Mouse (Mus musculus): Measurements from ENCODE around the gene Uts2r. TPM values are rescaled to one million over a fixed set of nuclear protein-coding genes. Genes with fewer than 3 reads are reported as not detected.

Gene Uts2r
- polyA plus RNA-seq, 1 experiment from 2014 or later: not detected

Other genes with a start within 250 kb of the Uts2r start
- gene Ccdc57, start 227.4 kb upstream of the Uts2r start, polyA plus RNA-seq (2014; fragmentation: Nextera tagmentation; extraction: Ambion mirVana): 4.3 and 4.5 TPM in 2 replicates
- gene Slc16a3, start 211.8 kb upstream of the Uts2r start, polyA plus RNA-seq (2014; fragmentation: Nextera tagmentation; extraction: Ambion mirVana): 24.1 and 30.4 TPM in 2 replicates
- gene Csnk1d, start 168.9 kb upstream of the Uts2r start, polyA plus RNA-seq (2014; fragmentation: Nextera tagmentation; extraction: Ambion mirVana): 60.9 and 71.3 TPM in 2 replicates
- gene Cd7, start 120.9 kb upstream of the Uts2r start, polyA plus RNA-seq (2014; fragmentation: Nextera tagmentation; extraction: Ambion mirVana): not detected in 2 replicates
- not detected in 2 replicates for gene Sectm1b, start 96.7 kb upstream of the Uts2r start, polyA plus RNA-seq (2014; fragmentation: Nextera tagmentation; extraction: Ambion mirVana)
- gene Sectm1a, start 79.1 kb upstream of the Uts2r start, polyA plus RNA-seq (2014; fragmentation: Nextera tagmentation; extraction: Ambion mirVana): not detected in 2 replicates
- gene Tex19.2, start 41.6 kb upstream of the Uts2r start, polyA plus RNA-seq (2014; fragmentation: Nextera tagmentation; extraction: Ambion mirVana): not detected in 2 replicates
- 0.08 TPM in 1 of 2 replicates, not detected in the other for gene Tex19.1, start 14.1 kb upstream of the Uts2r start, polyA plus RNA-seq (2014; fragmentation: Nextera tagmentation; extraction: Ambion mirVana)
- 5.7 and 6.3 TPM in 2 replicates for gene Hexdc, start 44.2 kb downstream of the Uts2r start, polyA plus RNA-seq (2014; fragmentation: Nextera tagmentation; extraction: Ambion mirVana)
- 16.5 and 21.5 TPM in 2 replicates for gene Ogfod3, start 44.4 kb downstream of the Uts2r start, polyA plus RNA-seq (2014; fragmentation: Nextera tagmentation; extraction: Ambion mirVana)
- 39.6 and 42.5 TPM in 2 replicates for gene Cybc1, start 69.1 kb downstream of the Uts2r start, polyA plus RNA-seq (2014; fragmentation: Nextera tagmentation; extraction: Ambion mirVana)
- gene Narf, start 77.0 kb downstream of the Uts2r start, polyA plus RNA-seq (2014; fragmentation: Nextera tagmentation; extraction: Ambion mirVana): 65.5 and 72.7 TPM in 2 replicates
- 12.8 and 13.7 TPM in 2 replicates for gene Foxk2, start 99.7 kb downstream of the Uts2r start, polyA plus RNA-seq (2014; fragmentation: Nextera tagmentation; extraction: Ambion mirVana)
- 94.4 and 99.2 TPM in 2 replicates for gene Wdr45b, start 194.2 kb downstream of the Uts2r start, polyA plus RNA-seq (2014; fragmentation: Nextera tagmentation; extraction: Ambion mirVana)
- 3.3 and 3.8 TPM in 2 replicates for gene Rab40b, start 228.0 kb downstream of the Uts2r start, polyA plus RNA-seq (2014; fragmentation: Nextera tagmentation; extraction: Ambion mirVana)